Mouse (Mus musculus): ENCODE measurements at regions not wholly inside any gene's neighbourhood (a gene's known extent, or its start where the extent isn't known, plus 50 kb on each side); places are given as distances from the start of the nearest gene placed in this dataset.

GRCm38 (mm10) chr7:111420698-111421097 is 337.9 kb upstream of the Eif4g2 start:
- DNase-seq (ENCODE audit: extremely low spot score in 1 of 2, low spot score in 1 of 2): no peak

GRCm38 (mm10) chr7:111417735-111418134 is 334.9 kb upstream of the Eif4g2 start:
- DNase-seq (ENCODE audit: extremely low spot score in 1 of 2, low spot score in 1 of 2): no peak

- no peak for DNase-seq (ENCODE audit: extremely low spot score in 1 of 2, low spot score in 1 of 2)
These were observed 333.2 kb upstream of the Eif4g2 start for GRCm38 (mm10) chr7:111416061-111416460.

- no peak for DNase-seq (ENCODE audit: extremely low spot score in 1 of 2, low spot score in 1 of 2)
These were observed 330.9 kb upstream of the Eif4g2 start for GRCm38 (mm10) chr7:111413745-111414144.

- no peak for DNase-seq (ENCODE audit: extremely low spot score in 1 of 2, low spot score in 1 of 2)
These were observed 330.1 kb upstream of the Eif4g2 start for GRCm38 (mm10) chr7:111412957-111413356.

GRCm38 (mm10) chr7:111411386-111411960 is 328.6 kb upstream of the Eif4g2 start:
- DNase-seq (ENCODE audit: extremely low spot score in 1 of 2, low spot score in 1 of 2): no peak

GRCm38 (mm10) chr7:111395972-111396371 is 313.1 kb upstream of the Eif4g2 start:
- no peak for DNase-seq (ENCODE audit: extremely low spot score in 1 of 2, low spot score in 1 of 2)

- no peak for DNase-seq (ENCODE audit: extremely low spot score in 1 of 2, low spot score in 1 of 2)
These were observed 312.3 kb upstream of the Eif4g2 start for GRCm38 (mm10) chr7:111395111-111395510.

- DNase-seq (ENCODE audit: extremely low spot score in 1 of 2, low spot score in 1 of 2): no peak
These were observed 311.0 kb upstream of the Eif4g2 start for GRCm38 (mm10) chr7:111393846-111394245.

GRCm38 (mm10) chr7:111389690-111390089 is 306.9 kb upstream of the Eif4g2 start:
- no peak for DNase-seq (ENCODE audit: extremely low spot score in 1 of 2, low spot score in 1 of 2)

- DNase-seq (ENCODE audit: extremely low spot score in 1 of 2, low spot score in 1 of 2): no peak
These were observed 291.7 kb upstream of the Eif4g2 start for GRCm38 (mm10) chr7:111374534-111374933.

- no peak for DNase-seq (ENCODE audit: extremely low spot score in 1 of 2, low spot score in 1 of 2)
These were observed 290.7 kb upstream of the Eif4g2 start for GRCm38 (mm10) chr7:111373380-111374173.

GRCm38 (mm10) chr7:111370421-111370887 is 287.6 kb upstream of the Eif4g2 start:
- DNase-seq (ENCODE audit: extremely low spot score in 1 of 2, low spot score in 1 of 2): no peak

- no peak for DNase-seq (ENCODE audit: extremely low spot score in 1 of 2, low spot score in 1 of 2)
These were observed 285.6 kb upstream of the Eif4g2 start for GRCm38 (mm10) chr7:111368296-111369004.

GRCm38 (mm10) chr7:111366951-111367653 is 284.3 kb upstream of the Eif4g2 start:
- DNase-seq (ENCODE audit: extremely low spot score in 1 of 2, low spot score in 1 of 2): no peak

- no peak for DNase-seq (ENCODE audit: extremely low spot score in 1 of 2, low spot score in 1 of 2)
These were observed 282.6 kb upstream of the Eif4g2 start for GRCm38 (mm10) chr7:111365384-111365783.

- DNase-seq (ENCODE audit: extremely low spot score in 1 of 2, low spot score in 1 of 2): no peak
These were observed 280.4 kb upstream of the Eif4g2 start for GRCm38 (mm10) chr7:111363206-111363605.

- no peak for DNase-seq (ENCODE audit: extremely low spot score in 1 of 2, low spot score in 1 of 2)
These were observed 279.8 kb upstream of the Eif4g2 start for GRCm38 (mm10) chr7:111362646-111363045.

- DNase-seq (ENCODE audit: extremely low spot score in 1 of 2, low spot score in 1 of 2): no peak
These were observed 272.3 kb upstream of the Eif4g2 start for GRCm38 (mm10) chr7:111355088-111355656.

- DNase-seq (ENCODE audit: extremely low spot score in 1 of 2, low spot score in 1 of 2): no peak
These were observed 271.2 kb upstream of the Eif4g2 start for GRCm38 (mm10) chr7:111354066-111354465.

Data from layer of hippocampus, postnatal 25 days (tissue).